ENCODE assay signal across 8 mouse cellular contexts in the genomic region with DNA sequence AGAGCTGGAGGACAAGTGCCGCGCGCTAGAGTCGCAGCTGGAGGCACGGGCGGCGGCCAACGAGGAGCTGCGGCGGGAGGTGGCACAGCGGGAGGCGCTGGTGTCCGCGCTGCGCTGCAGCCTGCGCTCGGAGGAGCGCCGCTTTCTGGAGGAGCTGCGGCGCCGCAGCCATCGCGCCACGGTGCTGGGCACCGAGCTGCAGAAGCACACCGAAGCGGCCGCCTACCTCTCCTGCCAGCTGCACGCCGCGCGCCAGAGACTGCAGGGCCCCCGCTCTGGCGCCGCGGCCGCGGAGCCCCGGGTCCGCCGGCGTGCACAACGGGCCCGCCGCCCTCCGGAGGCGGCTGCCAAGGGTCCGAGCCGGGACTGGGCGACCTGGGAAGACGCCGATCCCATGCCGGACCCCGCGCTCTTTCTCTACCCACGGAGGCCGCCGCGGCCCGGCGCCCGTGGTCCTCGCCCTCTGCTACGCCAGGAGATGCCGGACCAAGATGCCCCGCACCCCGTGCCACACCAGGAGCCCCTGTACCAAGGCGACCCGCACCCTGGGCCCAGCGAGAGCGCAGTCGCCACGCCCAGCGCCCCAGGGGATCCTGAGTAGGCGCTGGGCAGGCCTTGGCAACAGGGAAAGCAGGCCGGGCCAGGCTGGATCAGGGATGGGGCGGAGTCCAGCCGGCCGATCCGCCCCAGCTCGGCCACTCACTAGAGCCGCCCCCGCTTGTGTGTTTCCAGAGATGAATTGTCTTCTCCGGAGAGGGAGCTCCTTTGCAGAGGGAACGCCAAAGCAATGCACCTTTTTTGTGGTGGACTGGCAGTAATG. TPM values are rescaled to one million over a fixed set of nuclear protein-coding genes. Genes with fewer than 3 reads are reported as not detected.
DNase-seq lines count a peak whose midpoint lies in the region; ATAC-seq and TF ChIP-seq lines count a peak whose summit lies in the region.

No protein-coding gene starts in this region.

- TF ChIP-seq CTCF in intestine, postnatal 0 days (IDR thresholded peaks at IDR 0.05; ENCODE audit: low read depth), result peak; percentile 93

- no peaks in the 10 kb centered on the region for H3K27me3 ChIP-seq in intestine, postnatal 0 days (replicated peaks; ENCODE audit: control insufficient read depth, insufficient read depth, low read length)
- no peaks in the 10 kb centered on the region for H3K27me3 ChIP-seq in limb, embryonic 14.5 days (ENCODE audit: control insufficient read depth, insufficient read depth, low read length)
- no peaks in the 10 kb centered on the region for H3K27me3 ChIP-seq in midbrain, embryonic 15.5 days (replicated peaks)

- H3K4me2 ChIP-seq in intestine, postnatal 0 days (replicated peaks; ENCODE audit: low read depth), result peak overlapping the region; percentile 95
- peak overlapping the region; percentile 92 for H3K4me2 ChIP-seq in limb, embryonic 14.5 days (replicated peaks; ENCODE audit: low read depth, low read length, severe bottlenecking)
- H3K4me2 ChIP-seq in midbrain, embryonic 15.5 days, result peak overlapping the region; percentile 59

- peak overlapping the region; percentile 65 for H3K9ac ChIP-seq in intestine, postnatal 0 days (ENCODE audit: low read depth, low read length)
- peak overlapping the region; percentile 90 for H3K9ac ChIP-seq in limb, embryonic 14.5 days (ENCODE audit: low read depth, low read length, severe bottlenecking)
- H3K9ac ChIP-seq in midbrain, embryonic 15.5 days, result peak overlapping the region; percentile 74

- H3K27ac ChIP-seq in intestine, postnatal 0 days (ENCODE audit: low read depth, low read length), result peak overlapping the region; percentile 90
- peak overlapping the region; percentile 84 for H3K27ac ChIP-seq in limb, embryonic 14.5 days (replicated peaks; ENCODE audit: low read depth, low read length)
- H3K27ac ChIP-seq in midbrain, embryonic 15.5 days, result peak overlapping the region; percentile 91

- under 1% methylated on average over 78 of the region's 86 CpGs for WGBS in intestine, postnatal 0 days
- WGBS in limb, embryonic 14.5 days, result 1% methylated on average over 44 of the region's 86 CpGs
- under 1% methylated on average over 75 of the region's 86 CpGs for WGBS in midbrain, embryonic 15.5 days

- H3K4me1 ChIP-seq in intestine, postnatal 0 days (replicated peaks; ENCODE audit: control insufficient read depth, insufficient read depth, low read length), result 0 out of 2 replicates have a peak, but pooled peaks cover 4% of the 10 kb centered on the region
- H3K4me1 ChIP-seq in limb, embryonic 14.5 days (ENCODE audit: control insufficient read depth, insufficient read depth, low read length), result peaks cover 14% of the 10 kb centered on the region
- peaks cover 18% of the 10 kb centered on the region for H3K4me1 ChIP-seq in midbrain, embryonic 15.5 days

- peak; percentile 88 for DNase-seq in 3T3-L1 (ENCODE audit: low read depth, low spot score)
- DNase-seq in adrenal gland, adult 8-10 months, result peak; percentile 84
- peak; percentile 76 for DNase-seq in embryo, embryonic 9.5 days (ENCODE audit: extremely low spot score)
- peak; percentile 78 for DNase-seq in limb, embryonic 14.5 days (ENCODE audit: low spot score)
- DNase-seq in spleen, postnatal 4 days (ENCODE audit: low spot score in 2 of 2), result peak; percentile 60 to 78

- peak overlapping the region; percentile 81 for H3K4me3 ChIP-seq in intestine, postnatal 0 days (ENCODE audit: low read depth, low read length)
- peak overlapping the region; percentile 76 for H3K4me3 ChIP-seq in limb, embryonic 14.5 days (replicated peaks; ENCODE audit: low read length)
- peak overlapping the region; percentile 61 for H3K4me3 ChIP-seq in midbrain, embryonic 15.5 days

- 0 out of 2 replicates have a peak, but pooled peaks have one; percentile 45 for TF ChIP-seq POLR2A in limb, embryonic 14.5 days (IDR thresholded peaks at IDR 0.05; ENCODE audit: borderline replicate concordance, extremely low read depth, insufficient read depth, insufficient read length)

- ATAC-seq in granulocyte monocyte progenitor cell, adult 5-6 weeks (replicated peaks; ENCODE audit: poor library complexity, severe bottlenecking), result peak; percentile 74
- peak; percentile 88 for ATAC-seq in intestine, postnatal 0 days
- ATAC-seq in limb, embryonic 14.5 days (ENCODE audit: low FRiP score, low read depth), result peak; percentile 91
- ATAC-seq in midbrain, embryonic 15.5 days (replicated peaks), result peak; percentile 84

- H3K36me3 ChIP-seq in intestine, postnatal 0 days (ENCODE audit: control insufficient read depth, insufficient read depth), result no peaks in the 10 kb centered on the region
- H3K36me3 ChIP-seq in limb, embryonic 14.5 days (ENCODE audit: control insufficient read depth, insufficient read depth, low read length), result no peaks in the 10 kb centered on the region
- 0 out of 2 replicates have a peak, but pooled peaks cover 4% of the 10 kb centered on the region for H3K36me3 ChIP-seq in midbrain, embryonic 15.5 days (replicated peaks)

- no peaks in the 10 kb centered on the region for H3K9me3 ChIP-seq in intestine, postnatal 0 days (ENCODE audit: control insufficient read depth)
- H3K9me3 ChIP-seq in limb, embryonic 14.5 days (ENCODE audit: control insufficient read depth, low read length), result no peaks in the 10 kb centered on the region
- no peaks in the 10 kb centered on the region for H3K9me3 ChIP-seq in midbrain, embryonic 15.5 days

RNA-seq across cellular contexts. Expression of gene Cluh, which starts 11.1 kb away (rescaled TPM):
- 100 to 1,000 TPM; 198 to 241 (median 220) TPM for total RNA-seq in adrenal gland, adult 8-10 months (2022)
- 63.8 and 74.4 TPM in 2 replicates for total RNA-seq in granulocyte monocyte progenitor cell, adult 5-6 weeks (2014; fragmentation: Nextera tagmentation)
- 32.1 and 35.3 TPM in 2 replicates for total RNA-seq in granulocyte monocyte progenitor cell, adult 5-6 weeks (2017)
- 21.4 and 23.1 TPM in 2 replicates for polyA plus RNA-seq in intestine, postnatal 0 days (2015; fragmentation: Nextera tagmentation; extraction: Ambion mirVana)
- polyA plus RNA-seq in limb, embryonic 14.5 days (2012; rRNA removed), result 44.8 and 48.8 TPM in 2 replicates
- polyA plus RNA-seq in limb, embryonic 14.5 days (2014; fragmentation: Nextera tagmentation; extraction: Ambion mirVana), result 21.3 and 21.7 TPM in 2 replicates
- polyA plus RNA-seq in midbrain, embryonic 15.5 days (2015; fragmentation: Nextera tagmentation; extraction: Ambion mirVana), result 18.2 TPM in 2 replicates

RNA-seq across cellular contexts. Expression of gene Ccdc92b, which starts 18.8 kb away (rescaled TPM):
- total RNA-seq in adrenal gland, adult 8-10 months (2022), result 1 to 10 TPM; 3.9 to 7.0 (median 4.5) TPM
- not detected in 2 replicates for total RNA-seq in granulocyte monocyte progenitor cell, adult 5-6 weeks (2014; fragmentation: Nextera tagmentation)
- not detected in 2 replicates for total RNA-seq in granulocyte monocyte progenitor cell, adult 5-6 weeks (2017)
- 0.25 and 0.35 TPM in 2 replicates for polyA plus RNA-seq in intestine, postnatal 0 days (2015; fragmentation: Nextera tagmentation; extraction: Ambion mirVana)
- 0.46 and 0.50 TPM in 2 replicates for polyA plus RNA-seq in limb, embryonic 14.5 days (2012; rRNA removed)
- polyA plus RNA-seq in limb, embryonic 14.5 days (2014; fragmentation: Nextera tagmentation; extraction: Ambion mirVana), result 0.36 and 0.64 TPM in 2 replicates
- 3.3 and 4.0 TPM in 2 replicates for polyA plus RNA-seq in midbrain, embryonic 15.5 days (2015; fragmentation: Nextera tagmentation; extraction: Ambion mirVana)

RNA-seq across cellular contexts. Expression of gene Rap1gap2, which starts 27.5 kb away (rescaled TPM):
- 10 to 100 TPM in 2 of 4 experiments, 1 to 10 TPM in 2; 8.2 to 19.6 (median 12.7) TPM for total RNA-seq in adrenal gland, adult 8-10 months (2022)
- 1.1 and 3.2 TPM in 2 replicates for total RNA-seq in granulocyte monocyte progenitor cell, adult 5-6 weeks (2014; fragmentation: Nextera tagmentation)
- 0.78 and 0.82 TPM in 2 replicates for total RNA-seq in granulocyte monocyte progenitor cell, adult 5-6 weeks (2017)
- 7.9 and 9.2 TPM in 2 replicates for polyA plus RNA-seq in intestine, postnatal 0 days (2015; fragmentation: Nextera tagmentation; extraction: Ambion mirVana)
- polyA plus RNA-seq in limb, embryonic 14.5 days (2012; rRNA removed), result 3.5 and 4.1 TPM in 2 replicates
- 1.1 and 1.8 TPM in 2 replicates for polyA plus RNA-seq in limb, embryonic 14.5 days (2014; fragmentation: Nextera tagmentation; extraction: Ambion mirVana)
- polyA plus RNA-seq in midbrain, embryonic 15.5 days (2015; fragmentation: Nextera tagmentation; extraction: Ambion mirVana), result 14.5 and 15.8 TPM in 2 replicates

Comparison
In these comparisons a context has a peak if more than half of its experiments do, and no peak if none do; other contexts are left out.
1. Peak in every context shown above with its lines: DNase-seq, ATAC-seq, H3K4me3 ChIP-seq and H3K27ac ChIP-seq.